Mouse (Mus musculus): ENCODE measurements around the gene Jak1.

GRCm38 (mm10) chr4:101180681-101181080 is 84.4 kb downstream of the Jak1 start:
- TF ChIP-seq POLR2A (IDR thresholded peaks at IDR 0.05; ENCODE audit: control insufficient read depth, extremely low read depth, insufficient read depth, low read length, poor library complexity) (no peak), CTCF (IDR thresholded peaks at IDR 0.05; ENCODE audit: borderline replicate concordance, control insufficient read depth, extremely low read depth, insufficient read depth, low read length, poor library complexity) (no peak)

All from thymus, adult 2 months (tissue).